Mouse (Mus musculus): ENCODE data around the gene Gm17660. TPM values are rescaled to one million over a fixed set of nuclear protein-coding genes. Genes with fewer than 3 reads are reported as not detected.
A peak's percentile ranks its signal among the peaks of the same experiment; 100 is the strongest.

The Gm17660 gene
- total RNA-seq, 2 experiments from 2014 or later = not detected

- DNase-seq (ENCODE audit: low spot score in 2 of 2) = no peak
- TF ChIP-seq CTCF (conservative IDR thresholded peaks at IDR 0.05) = no peak
- Histone ChIP-seq H3K27ac (peak overlapping the region; percentile 97), H3K4me3 (peak overlapping the region; percentile 77)
These were observed 30.9 kb upstream of the Gm17660 start for GRCm38 (mm10) chr5:104108127-104108875.

- H3K27ac ChIP-seq = peak overlapping the region; percentile 82
- TF ChIP-seq CTCF (conservative IDR thresholded peaks at IDR 0.05) = no peak
- H3K4me3 ChIP-seq = no peak overlapping the region
- no peak for DNase-seq (ENCODE audit: low spot score in 2 of 2)
These were observed 26.7 kb upstream of the Gm17660 start for GRCm38 (mm10) chr5:104104111-104104510.

GRCm38 (mm10) chr5:104103171-104103570, 25.8 kb upstream of the Gm17660 start:
- DNase-seq (ENCODE audit: low spot score in 2 of 2) = no peak
- Histone ChIP-seq H3K27ac (peak overlapping the region; percentile 82), H3K4me3 (no peak overlapping the region)
- TF ChIP-seq CTCF (conservative IDR thresholded peaks at IDR 0.05) = no peak

GRCm38 (mm10) chr5:104101678-104102531, 24.5 kb upstream of the Gm17660 start:
- DNase-seq (ENCODE audit: low spot score in 2 of 2) = no peak
- peak overlapping the region; percentile 82 for H3K27ac ChIP-seq
- TF ChIP-seq CTCF (conservative IDR thresholded peaks at IDR 0.05) = no peak
- H3K4me3 ChIP-seq = no peak overlapping the region

- no peak overlapping the region for H3K4me3 ChIP-seq
- TF ChIP-seq CTCF (conservative IDR thresholded peaks at IDR 0.05) = no peak
- H3K27ac ChIP-seq = peak overlapping the region; percentile 74
- no peak for DNase-seq (ENCODE audit: low spot score in 2 of 2)
These were observed 18.9 kb upstream of the Gm17660 start for GRCm38 (mm10) chr5:104096078-104096938.

GRCm38 (mm10) chr5:104095416-104096077, 18.1 kb upstream of the Gm17660 start:
- DNase-seq (ENCODE audit: low spot score in 2 of 2) = no peak
- no peak for TF ChIP-seq CTCF (conservative IDR thresholded peaks at IDR 0.05)
- Histone ChIP-seq H3K4me3 (no peak overlapping the region), H3K27ac (peak overlapping the region; percentile 74)

GRCm38 (mm10) chr5:104089751-104090150, 12.3 kb upstream of the Gm17660 start:
- no peak overlapping the region for H3K27ac ChIP-seq
- TF ChIP-seq CTCF (conservative IDR thresholded peaks at IDR 0.05) = no peak
- H3K4me3 ChIP-seq = no peak overlapping the region
- DNase-seq (ENCODE audit: low spot score in 2 of 2) = no peak

GRCm38 (mm10) chr5:104085366-104085765, 8.0 kb upstream of the Gm17660 start:
- Histone ChIP-seq H3K27ac (peak overlapping the region; percentile 49; the same call in 1 of the 2 replicates), H3K4me3 (no peak overlapping the region)
- DNase-seq (ENCODE audit: low spot score in 2 of 2) = no peak
- TF ChIP-seq CTCF (conservative IDR thresholded peaks at IDR 0.05) = no peak

- no peak for DNase-seq (ENCODE audit: low spot score in 2 of 2)
- no peak for TF ChIP-seq CTCF (conservative IDR thresholded peaks at IDR 0.05)
- H3K27ac ChIP-seq = no peak overlapping the region
- H3K4me3 ChIP-seq = no peak overlapping the region
These were observed 3.3 kb upstream of the Gm17660 start for GRCm38 (mm10) chr5:104080736-104081135.

GRCm38 (mm10) chr5:104076361-104076760, 1.0 kb downstream of the Gm17660 start:
- peak in 1 of 2 experiments; percentile 14 for DNase-seq (ENCODE audit: low spot score in 2 of 2)
- TF ChIP-seq CTCF (conservative IDR thresholded peaks at IDR 0.05) = peak; percentile 42
- Histone ChIP-seq H3K27ac (peak overlapping the region; percentile 37; the same call in 1 of the 2 replicates), H3K4me3 (no peak overlapping the region)

GRCm38 (mm10) chr5:104074388-104074787, 3.0 kb downstream of the Gm17660 start:
- DNase-seq (ENCODE audit: low spot score in 2 of 2) = peak in 1 of 2 experiments; percentile 82
- no peak overlapping the region for H3K4me3 ChIP-seq
- H3K27ac ChIP-seq = no peak overlapping the region
- peak; percentile 93 for TF ChIP-seq CTCF (conservative IDR thresholded peaks at IDR 0.05)

- Histone ChIP-seq H3K4me3 (no peak overlapping the region), H3K27ac (no peak overlapping the region)
- DNase-seq (ENCODE audit: low spot score in 2 of 2) = peak in 1 of 2 experiments; percentile 4
- no peak for TF ChIP-seq CTCF (conservative IDR thresholded peaks at IDR 0.05)
These were observed 3.8 kb downstream of the Gm17660 start for GRCm38 (mm10) chr5:104073602-104074001.
